Comparison of ENCODE assay signal across 11 mouse cellular contexts in genomic region chr12:106963762-106964161, GRCm38 (mm10).
DNase-seq lines count a peak whose midpoint lies in the region; ATAC-seq lines count a peak whose summit lies in the region.
"Had no signal": no experiment of that assay in that cellular context is flagged by ENCODE, and none has a peak within 500 bp of the region (broad histone marks: within the 10 kb centered on the region; RNA-seq: fewer than 3 reads in every experiment).

No protein-coding gene starts in this region.

- no peak overlapping the region for H3K4me3 ChIP-seq in midbrain, embryonic 11.5 days (ENCODE audit: low read depth, low read length)
- H3K4me3 ChIP-seq in midbrain, embryonic 16.5 days (ENCODE audit: low read depth, low read length), result no peak overlapping the region
- no peak overlapping the region for H3K4me3 ChIP-seq in embryonic facial prominence, embryonic 10.5 days
- H3K4me3 ChIP-seq: megakaryocyte, embryonic 14.5 days had no signal

- intact Hi-C loops in heart, postnatal 36 days (cut with DNase I), result loop anchor here (5.0 kb wide), 1 partner anchor 1044 kb away; no protein-coding TSS in a partner anchor

- H3K27me3 ChIP-seq in midbrain, embryonic 11.5 days (ENCODE audit: control insufficient read depth, insufficient read depth, low read length), result no peaks in the 10 kb centered on the region
- no peaks in the 10 kb centered on the region for H3K27me3 ChIP-seq in midbrain, embryonic 16.5 days (ENCODE audit: control insufficient read depth, insufficient read depth, low read depth, low read length)
- no peaks in the 10 kb centered on the region for H3K27me3 ChIP-seq in embryonic facial prominence, embryonic 10.5 days (replicated peaks; ENCODE audit: low read depth, poor library complexity, severe bottlenecking)
- H3K27me3 ChIP-seq: megakaryocyte, embryonic 14.5 days had no signal

- no peaks in the 10 kb centered on the region for H3K4me1 ChIP-seq in midbrain, embryonic 11.5 days (ENCODE audit: control insufficient read depth, insufficient read depth, low read length)
- H3K4me1 ChIP-seq in midbrain, embryonic 16.5 days (ENCODE audit: control insufficient read depth, insufficient read depth, low read length), result no peaks in the 10 kb centered on the region
- no peaks in the 10 kb centered on the region; the same call in 1 of the 2 replicates for H3K4me1 ChIP-seq in embryonic facial prominence, embryonic 10.5 days
- H3K4me1 ChIP-seq: megakaryocyte, embryonic 14.5 days had no signal

- no peak for ATAC-seq in midbrain, embryonic 11.5 days (ENCODE audit: low FRiP score)
- no peak for ATAC-seq in midbrain, embryonic 16.5 days

- H3K4me2 ChIP-seq in midbrain, embryonic 11.5 days, result no peak overlapping the region
- H3K4me2 ChIP-seq in midbrain, embryonic 16.5 days (ENCODE audit: low read length), result no peak overlapping the region

- no peak overlapping the region for H3K9ac ChIP-seq in midbrain, embryonic 11.5 days (ENCODE audit: low read length)
- no peak overlapping the region for H3K9ac ChIP-seq in midbrain, embryonic 16.5 days (ENCODE audit: low read depth, low read length)

- H3K9me3 ChIP-seq in midbrain, embryonic 11.5 days (ENCODE audit: control insufficient read depth, low read length), result no peaks in the 10 kb centered on the region
- no peaks in the 10 kb centered on the region for H3K9me3 ChIP-seq in midbrain, embryonic 16.5 days (replicated peaks; ENCODE audit: control insufficient read depth, low read length, poor library complexity, severe bottlenecking)
- H3K9me3 ChIP-seq in embryonic facial prominence, embryonic 10.5 days, result 0 out of 2 replicates have a peak, but pooled peaks cover 3% of the 10 kb centered on the region

- H3K27ac ChIP-seq in midbrain, embryonic 11.5 days (ENCODE audit: low read depth, low read length), result no peak overlapping the region
- no peak overlapping the region for H3K27ac ChIP-seq in midbrain, embryonic 16.5 days (ENCODE audit: low read length)
- no peak overlapping the region for H3K27ac ChIP-seq in embryonic facial prominence, embryonic 10.5 days (replicated peaks)

- H3K36me3 ChIP-seq in midbrain, embryonic 11.5 days (ENCODE audit: control insufficient read depth, insufficient read depth, low read length), result no peaks in the 10 kb centered on the region
- no peaks in the 10 kb centered on the region for H3K36me3 ChIP-seq in midbrain, embryonic 16.5 days (ENCODE audit: control insufficient read depth, insufficient read depth, low read length)
- H3K36me3 ChIP-seq in embryonic facial prominence, embryonic 10.5 days (replicated peaks), result no peaks in the 10 kb centered on the region

- peak; percentile 12 for DNase-seq in heart, postnatal 4 days
- no peak for DNase-seq in heart, adult 11 months
- peak; percentile 81 for DNase-seq in midbrain, embryonic 11.5 days (ENCODE audit: low spot score, missing footprints)
- peak; percentile 26 for DNase-seq in embryonic facial prominence, embryonic 10.5 days (ENCODE audit: low spot score)
- DNase-seq in thymus, postnatal 36 days, result peak; percentile 55 to 58
- no peak for DNase-seq in heart, postnatal 36 days
- DNase-seq in urinary bladder, postnatal 10 days (ENCODE audit: low spot score), result no peak
- DNase-seq: adrenal gland, adult 8-10 months; layer of hippocampus, adult 9-11 months had no signal

- WGBS in midbrain, embryonic 11.5 days, result 64% methylated on average over 5 of the region's 5 CpGs
- WGBS in midbrain, embryonic 16.5 days, result 75% methylated on average over 5 of the region's 5 CpGs
- 65% methylated on average over 5 of the region's 5 CpGs for WGBS in embryonic facial prominence, embryonic 10.5 days

Comparison
In these comparisons a context has a peak if more than half of its experiments do, and no peak if none do; other contexts are left out.
1. DNase-seq: peak in heart, postnatal 4 days (single experiment), midbrain, embryonic 11.5 days (single experiment), embryonic facial prominence, embryonic 10.5 days (single experiment) and thymus, postnatal 36 days (2 of 2); none in heart, adult 11 months (single experiment), heart, postnatal 36 days (0 of 2) and urinary bladder, postnatal 10 days (single experiment).